In the genomic region with DNA sequence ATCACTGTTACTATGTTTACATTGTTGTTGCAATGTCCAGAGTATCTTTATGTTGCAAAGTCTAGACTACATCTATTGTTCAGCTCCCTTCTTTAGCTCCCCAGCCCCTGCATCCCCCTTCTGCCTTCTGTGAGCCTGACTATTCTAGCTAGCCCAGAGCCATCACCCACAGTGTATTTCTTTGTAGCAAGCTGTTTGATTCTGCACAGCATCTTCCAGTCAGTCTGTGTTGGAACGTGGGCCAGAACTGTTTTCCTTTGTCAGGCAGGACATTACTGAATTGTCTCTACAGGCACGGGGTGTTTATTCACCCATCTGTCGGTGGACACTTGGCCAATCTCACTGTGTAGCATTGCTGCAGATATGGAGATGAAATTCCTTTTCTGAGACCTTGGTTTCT, we compare ENCODE assay signal across 20 mouse cellular contexts.
DNase-seq lines count a peak whose midpoint lies in the region; ATAC-seq and TF ChIP-seq lines count a peak whose summit lies in the region.
"Had no signal": no experiment of that assay in that cellular context is flagged by ENCODE, and none has a peak within 500 bp of the region (broad histone marks: within the 10 kb centered on the region; RNA-seq: fewer than 3 reads in every experiment).

No protein-coding gene starts in this region.

- no peaks in the 10 kb centered on the region for H3K36me3 ChIP-seq in kidney, embryonic 16.5 days (ENCODE audit: insufficient read depth, low read length)
- H3K36me3 ChIP-seq: embryonic facial prominence, embryonic 13.5 days; heart, embryonic 13.5 days; hindbrain, embryonic 15.5 days; kidney, embryonic 15.5 days; limb, embryonic 10.5 days; midbrain, embryonic 15.5 days had no signal

- H3K27ac ChIP-seq in layer of hippocampus, adult 2 months: peak overlapping the region; percentile 43; the same call in 1 of the 2 replicates
- no peak overlapping the region for H3K27ac ChIP-seq in kidney, embryonic 16.5 days (ENCODE audit: low read length)
- H3K27ac ChIP-seq: embryonic facial prominence, embryonic 13.5 days; heart, embryonic 13.5 days; hindbrain, embryonic 15.5 days; kidney, embryonic 15.5 days; limb, embryonic 10.5 days; midbrain, embryonic 15.5 days; stomach, postnatal 0 days had no signal

- no peak overlapping the region for H3K9ac ChIP-seq in kidney, embryonic 16.5 days (replicated peaks; ENCODE audit: low read length)
- H3K9ac ChIP-seq: embryonic facial prominence, embryonic 13.5 days; heart, embryonic 13.5 days; hindbrain, embryonic 15.5 days; kidney, embryonic 15.5 days; liver, postnatal 0 days; midbrain, embryonic 15.5 days had no signal

- H3K27me3 ChIP-seq in kidney, embryonic 16.5 days (ENCODE audit: insufficient read depth, low read length): no peaks in the 10 kb centered on the region
- H3K27me3 ChIP-seq: embryonic facial prominence, embryonic 13.5 days; heart, embryonic 13.5 days; hindbrain, embryonic 15.5 days; kidney, embryonic 15.5 days; midbrain, embryonic 15.5 days had no signal

- no peak overlapping the region for H3K4me3 ChIP-seq in layer of hippocampus, adult 2 months
- no peak overlapping the region for H3K4me3 ChIP-seq in kidney, embryonic 16.5 days (ENCODE audit: low read length)
- H3K4me3 ChIP-seq: embryonic facial prominence, embryonic 13.5 days; heart, embryonic 13.5 days; hindbrain, embryonic 15.5 days; kidney, embryonic 15.5 days; limb, embryonic 10.5 days; midbrain, embryonic 15.5 days had no signal

- peak; percentile 30 to 36 for DNase-seq in cerebellum, postnatal 10 days
- no peak for DNase-seq in cerebellum, adult 8-10 months
- DNase-seq in layer of hippocampus, adult 18-20 months (ENCODE audit: low spot score in 2 of 2): peak; percentile 18 to 48
- no peak for DNase-seq in layer of hippocampus, postnatal 25 days (ENCODE audit: extremely low spot score in 1 of 2, low spot score in 1 of 2)
- peak; percentile 80 for DNase-seq in brain, adult 2 months (ENCODE audit: low read depth, low spot score)
- peak in 1 of 2 experiments; percentile 33 for DNase-seq in layer of hippocampus, adult 2 months (ENCODE audit: low spot score in 2 of 2)
- no peak for DNase-seq in urinary bladder, postnatal 4 days (ENCODE audit: low spot score in 2 of 2)
- DNase-seq: adrenal gland, postnatal 36 days; liver, postnatal 0 days; lung, postnatal 10 days; thymus, postnatal 14 days had no signal

- no peak for TF ChIP-seq CTCF in layer of hippocampus, adult 2 months (conservative IDR thresholded peaks at IDR 0.05)

- H3K9me3 ChIP-seq in kidney, embryonic 16.5 days (ENCODE audit: low read length): no peaks in the 10 kb centered on the region
- H3K9me3 ChIP-seq: embryonic facial prominence, embryonic 13.5 days; heart, embryonic 13.5 days; hindbrain, embryonic 15.5 days; kidney, embryonic 15.5 days; limb, embryonic 10.5 days; midbrain, embryonic 15.5 days had no signal

- ATAC-seq in kidney, embryonic 16.5 days (ENCODE audit: low FRiP score, low TSS enrichment): no peak
- ATAC-seq: intestine, postnatal 0 days; liver, postnatal 0 days; midbrain, embryonic 15.5 days had no signal

- no peaks in the 10 kb centered on the region for H3K4me1 ChIP-seq in kidney, embryonic 16.5 days (ENCODE audit: insufficient read depth, low read length)
- H3K4me1 ChIP-seq: embryonic facial prominence, embryonic 13.5 days; heart, embryonic 13.5 days; kidney, embryonic 15.5 days; limb, embryonic 10.5 days; midbrain, embryonic 15.5 days had no signal

- no peak overlapping the region for H3K4me2 ChIP-seq in kidney, embryonic 16.5 days (replicated peaks; ENCODE audit: low read depth, low read length)
- H3K4me2 ChIP-seq: embryonic facial prominence, embryonic 13.5 days; heart, embryonic 13.5 days; hindbrain, embryonic 15.5 days; kidney, embryonic 15.5 days; midbrain, embryonic 15.5 days had no signal

- 72% methylated on average over 3 of the region's 3 CpGs for WGBS in kidney, embryonic 16.5 days

Comparison
In these comparisons a context has a peak if more than half of its experiments do, and no peak if none do; other contexts are left out.
1. DNase-seq: peak in cerebellum, postnatal 10 days (2 of 2), layer of hippocampus, adult 18-20 months (2 of 2) and brain, adult 2 months (single experiment); none in cerebellum, adult 8-10 months (single experiment), layer of hippocampus, postnatal 25 days (0 of 2) and urinary bladder, postnatal 4 days (0 of 2).